Mouse (Mus musculus): Measurements from ENCODE around the gene Ciao2a.

Gene Ciao2a

GRCm38 (mm10) chr9:66160155-66160554 lies 33.7 kb downstream of the Ciao2a start:
- CTCF ChIA-PET = no interaction called here

GRCm38 (mm10) chr9:66162995-66163394 lies 36.6 kb downstream of the Ciao2a start:
- CTCF ChIA-PET = no interaction called here

- CTCF ChIA-PET = interaction anchor here (0.9 kb wide), 1 partner anchor 110 kb away, joined by 4 read pairs; no protein-coding TSS in a partner anchor
Measured at GRCm38 (mm10) chr9:66167222-66167621, 40.8 kb downstream of the Ciao2a start.

GRCm38 (mm10) chr9:66168233-66168632 lies 41.8 kb downstream of the Ciao2a start:
- CTCF ChIA-PET = no interaction called here

- CTCF ChIA-PET = no interaction called here
Measured at GRCm38 (mm10) chr9:66170506-66170905, 44.1 kb downstream of the Ciao2a start.

GRCm38 (mm10) chr9:66171275-66171921 lies 45.0 kb downstream of the Ciao2a start:
- CTCF ChIA-PET = no interaction called here

- CTCF ChIA-PET = no interaction called here
Measured at GRCm38 (mm10) chr9:66173316-66173855, 47.0 kb downstream of the Ciao2a start.

GRCm38 (mm10) chr9:66174985-66175384 lies 48.6 kb downstream of the Ciao2a start:
- CTCF ChIA-PET = no interaction called here

- CTCF ChIA-PET = no interaction called here
Measured at GRCm38 (mm10) chr9:66177975-66178374, 51.6 kb downstream of the Ciao2a start.

- CTCF ChIA-PET = no interaction called here
Measured at GRCm38 (mm10) chr9:66179795-66180194, 53.4 kb downstream of the Ciao2a start.

- CTCF ChIA-PET = no interaction called here
Measured at GRCm38 (mm10) chr9:66181126-66181825, 54.9 kb downstream of the Ciao2a start.

GRCm38 (mm10) chr9:66181826-66182678 lies 55.6 kb downstream of the Ciao2a start:
- CTCF ChIA-PET = no interaction called here

GRCm38 (mm10) chr9:66182679-66182993 lies 56.2 kb downstream of the Ciao2a start:
- CTCF ChIA-PET = no interaction called here

GRCm38 (mm10) chr9:66183023-66183422 lies 56.6 kb downstream of the Ciao2a start:
- CTCF ChIA-PET = no interaction called here

- CTCF ChIA-PET = no interaction called here
Measured at GRCm38 (mm10) chr9:66184572-66184971, 58.2 kb downstream of the Ciao2a start.

- CTCF ChIA-PET = no interaction called here
Measured at GRCm38 (mm10) chr9:66186426-66186825, 60.0 kb downstream of the Ciao2a start.
